Mouse (Mus musculus): Measurements from ENCODE around the gene Gak. TPM values are rescaled to one million over a fixed set of nuclear protein-coding genes. Genes with fewer than 3 reads are reported as not detected.

The Gak gene
- total RNA-seq, 2 experiments from 2014 or later: 24.8 to 25.4 TPM

DNA sequence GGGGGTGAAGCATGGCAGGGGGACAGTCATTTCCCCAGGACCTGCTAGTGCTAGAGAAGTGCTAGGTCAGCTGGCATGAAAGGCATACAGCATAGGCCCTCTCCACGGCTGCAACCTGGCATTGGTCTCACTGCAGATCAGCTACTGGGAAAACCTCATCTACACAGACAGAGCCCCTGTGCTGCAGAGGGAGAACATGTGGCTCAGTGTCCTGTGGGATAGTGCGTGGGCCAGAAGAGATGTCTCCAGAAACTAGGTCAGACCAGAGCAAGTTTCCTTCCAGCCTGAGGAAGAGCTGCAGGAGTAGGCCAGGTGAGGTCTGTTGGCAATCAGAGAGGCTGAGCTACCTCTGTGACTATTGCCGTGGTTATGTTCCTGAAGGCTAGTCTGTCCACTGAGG, 107.7 kb downstream of the Gak start:
- no peak for ATAC-seq (replicated peaks; ENCODE audit: low FRiP score, poor library complexity, severe bottlenecking)

DNA sequence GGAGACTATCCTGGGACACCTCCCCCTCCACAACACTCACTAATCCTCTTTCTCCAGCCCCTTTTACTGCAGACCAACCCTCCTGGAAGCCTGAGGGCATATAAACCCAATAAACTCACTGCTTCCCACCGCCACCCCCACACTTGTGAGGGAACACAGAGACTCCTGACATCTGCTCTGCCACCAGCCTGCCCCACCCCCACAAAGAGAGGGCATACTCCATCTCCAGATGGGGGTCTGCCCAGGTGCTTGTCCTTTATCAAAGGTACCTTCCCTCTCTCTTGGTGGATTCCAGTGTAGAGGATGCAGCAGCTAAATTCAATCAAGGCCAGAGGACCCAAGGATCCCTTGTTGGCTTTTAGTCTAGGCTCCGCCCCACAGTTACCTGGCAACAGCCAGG, 108.5 kb downstream of the Gak start:
- no peak for ATAC-seq (replicated peaks; ENCODE audit: low FRiP score, poor library complexity, severe bottlenecking)

DNA sequence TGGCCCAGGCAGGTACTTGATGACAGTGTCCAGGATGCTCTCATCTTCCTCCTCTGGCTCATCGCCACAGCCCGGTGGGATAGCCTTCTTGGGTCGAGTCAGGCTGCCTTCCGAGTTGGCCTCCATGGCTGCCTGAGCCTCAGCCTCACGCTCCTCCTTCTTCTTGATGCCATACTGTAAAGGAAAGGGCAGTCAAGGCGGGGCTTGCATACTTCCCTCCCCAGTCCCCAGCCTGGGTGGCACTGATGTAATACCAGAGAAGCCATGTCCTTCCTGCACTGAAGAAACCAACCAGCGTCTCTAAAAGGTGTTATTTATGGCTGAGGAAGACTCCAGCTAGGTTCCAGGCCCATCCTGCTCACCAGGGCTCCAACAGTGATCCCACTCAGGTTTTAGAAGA, 109.4 kb downstream of the Gak start:
- no peak for ATAC-seq (replicated peaks; ENCODE audit: low FRiP score, poor library complexity, severe bottlenecking)

Other genes with a start within 250 kb of the Gak start
- gene Pde6b, start 241.4 kb downstream of the Gak start, total RNA-seq (2015; ENCODE audit: low replicate concordance): not detected in 2 replicates
- gene Pde6b, start 241.4 kb downstream of the Gak start, total RNA-seq (2017; ENCODE audit: low replicate concordance): not detected in 2 replicates
- gene Atp5k, start 195.3 kb downstream of the Gak start, total RNA-seq (2015; ENCODE audit: low replicate concordance): 69.9 and 81.5 TPM in 2 replicates
- gene Atp5k, start 195.3 kb downstream of the Gak start, total RNA-seq (2017; ENCODE audit: low replicate concordance): 31.2 and 92.7 TPM in 2 replicates
- 1.0 and 1.5 TPM in 2 replicates for gene Mfsd7a, start 180.9 kb downstream of the Gak start, total RNA-seq (2015; ENCODE audit: low replicate concordance)
- gene Mfsd7a, start 180.9 kb downstream of the Gak start, total RNA-seq (2017; ENCODE audit: low replicate concordance): 0.43 TPM in 1 of 2 replicates, not detected in the other
- 2.5 and 10.9 TPM in 2 replicates for gene Pcgf3, start 168.5 kb downstream of the Gak start, total RNA-seq (2015; ENCODE audit: low replicate concordance)
- 2.6 and 7.7 TPM in 2 replicates for gene Pcgf3, start 168.5 kb downstream of the Gak start, total RNA-seq (2017; ENCODE audit: low replicate concordance)
- gene Cplx1, start 79.7 kb downstream of the Gak start, total RNA-seq (2015; ENCODE audit: low replicate concordance): not detected in 2 replicates
- gene Cplx1, start 79.7 kb downstream of the Gak start, total RNA-seq (2017; ENCODE audit: low replicate concordance): not detected in 2 replicates
- 3.1 and 12.5 TPM in 2 replicates for gene Tmem175, start within 50 bp of the Gak start, total RNA-seq (2015; ENCODE audit: low replicate concordance)
- 0.70 and 9.2 TPM in 2 replicates for gene Tmem175, start within 50 bp of the Gak start, total RNA-seq (2017; ENCODE audit: low replicate concordance)
- 2.9 and 8.8 TPM in 2 replicates for gene Idua, start 30.6 kb upstream of the Gak start, total RNA-seq (2015; ENCODE audit: low replicate concordance)
- 1.1 and 2.7 TPM in 2 replicates for gene Idua, start 30.6 kb upstream of the Gak start, total RNA-seq (2017; ENCODE audit: low replicate concordance)
- gene Dgkq, start 39.9 kb upstream of the Gak start, total RNA-seq (2015; ENCODE audit: low replicate concordance): 0.96 and 4.8 TPM in 2 replicates
- 0.70 and 1.3 TPM in 2 replicates for gene Dgkq, start 39.9 kb upstream of the Gak start, total RNA-seq (2017; ENCODE audit: low replicate concordance)
- 0.38 and 3.3 TPM in 2 replicates for gene Slc26a1, start 45.8 kb upstream of the Gak start, total RNA-seq (2015; ENCODE audit: low replicate concordance)
- 0.68 and 1.4 TPM in 2 replicates for gene Slc26a1, start 45.8 kb upstream of the Gak start, total RNA-seq (2017; ENCODE audit: low replicate concordance)
- gene Fgfrl1, start 62.6 kb upstream of the Gak start, total RNA-seq (2015; ENCODE audit: low replicate concordance): 14.0 and 15.2 TPM in 2 replicates
- 18.5 and 21.0 TPM in 2 replicates for gene Fgfrl1, start 62.6 kb upstream of the Gak start, total RNA-seq (2017; ENCODE audit: low replicate concordance)
- gene Rnf212, start 145.2 kb upstream of the Gak start, total RNA-seq (2015; ENCODE audit: low replicate concordance): 2.5 TPM in 1 of 2 replicates, not detected in the other
- 3.1 and 5.5 TPM in 2 replicates for gene Rnf212, start 145.2 kb upstream of the Gak start, total RNA-seq (2017; ENCODE audit: low replicate concordance)
- not detected in 2 replicates for gene Tmed11, start 165.6 kb upstream of the Gak start, total RNA-seq (2015; ENCODE audit: low replicate concordance)
- not detected in 2 replicates for gene Tmed11, start 165.6 kb upstream of the Gak start, total RNA-seq (2017; ENCODE audit: low replicate concordance)
- not detected in 2 replicates for gene Vmn2r8, start 179.1 kb upstream of the Gak start, total RNA-seq (2015; ENCODE audit: low replicate concordance)
- gene Vmn2r8, start 179.1 kb upstream of the Gak start, total RNA-seq (2017; ENCODE audit: low replicate concordance): not detected in 2 replicates
- not detected in 2 replicates for gene Vmn2r9, start 222.8 kb upstream of the Gak start, total RNA-seq (2015; ENCODE audit: low replicate concordance)
- gene Vmn2r9, start 222.8 kb upstream of the Gak start, total RNA-seq (2017; ENCODE audit: low replicate concordance): not detected in 2 replicates

Data from erythroblast, adult 5-6 weeks (primary cell).